15 mouse cellular contexts compared by ENCODE assay signal in genomic region chr19:58099539-58099938, GRCm38 (mm10).
"Had no signal": no experiment of that assay in that cellular context is flagged by ENCODE, and none has a peak within 500 bp of the region (broad histone marks: within the 10 kb centered on the region; RNA-seq: fewer than 3 reads in every experiment).

No protein-coding gene starts in this region.

- H3K27me3 ChIP-seq: neural tube, embryonic 15.5 days; stomach, embryonic 15.5 days had no signal

- H3K4me2 ChIP-seq: neural tube, embryonic 13.5 days; neural tube, embryonic 15.5 days; stomach, embryonic 15.5 days had no signal

- DNase-seq: retina, postnatal 1 day; right cerebral cortex, adult 18-20 months; right cerebral cortex, postnatal 25 days; right cerebral cortex, postnatal 4 days; spleen, adult 18-20 months; thymus, adult 18-20 months; thymus, adult 2 months; thymus, postnatal 14 days; thymus, postnatal 25 days; thymus, postnatal 36 days; thymus, postnatal 4 days had no signal

- H3K27ac ChIP-seq: neural tube, embryonic 13.5 days; neural tube, embryonic 15.5 days; stomach, embryonic 15.5 days; stomach, postnatal 0 days had no signal

- H3K4me1 ChIP-seq: stomach, embryonic 15.5 days had no signal

- H3K9ac ChIP-seq: neural tube, embryonic 13.5 days; neural tube, embryonic 15.5 days; stomach, embryonic 15.5 days had no signal

- H3K36me3 ChIP-seq: neural tube, embryonic 13.5 days; neural tube, embryonic 15.5 days; stomach, embryonic 15.5 days had no signal

- H3K4me3 ChIP-seq: neural tube, embryonic 13.5 days; neural tube, embryonic 15.5 days; stomach, embryonic 15.5 days had no signal

- H3K9me3 ChIP-seq: neural tube, embryonic 13.5 days; neural tube, embryonic 15.5 days; stomach, embryonic 15.5 days had no signal
